Mouse (Mus musculus) liver, adult 2 months (tissue): Measurements from ENCODE around the gene Selenof.

ENCODE experiments used
- CTCF ChIP-seq: fragments of 200-500 bp; IDR thresholded peaks from 2 replicates; pipeline ENCODE4 v1.5.1; 2011; ENCODE audit warnings: low read depth, low read length, control low read depth
- POLR2A ChIP-seq: fragments of 200-500 bp; IDR thresholded peaks from 2 replicates; pipeline ENCODE4 v1.6.1; 2011; ENCODE audit warnings: low read length, control low read depth; ENCODE audit not compliant: insufficient read depth; ENCODE audit errors: extremely low read depth

DNA sequence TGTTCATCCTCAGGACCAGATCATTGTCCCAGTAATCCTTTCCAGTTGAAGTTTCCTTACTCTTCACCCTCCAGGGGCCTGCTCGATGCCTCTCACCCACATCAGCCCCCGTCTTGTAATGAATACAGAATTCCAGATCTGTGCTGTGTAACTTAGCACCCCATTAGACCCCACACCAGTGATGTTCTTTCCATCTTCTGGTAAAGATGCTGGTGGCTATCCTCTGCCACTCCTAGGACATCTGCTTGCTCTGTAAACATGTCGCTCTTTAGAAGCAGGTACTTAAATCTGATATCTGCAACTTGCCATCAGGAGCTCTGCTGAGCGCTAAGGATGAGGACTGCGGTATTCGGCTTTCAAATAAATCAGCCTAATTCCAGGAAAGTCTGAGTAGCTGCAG is 44.2 kb downstream of the Selenof start:
- no peak for TF ChIP-seq CTCF
- TF ChIP-seq POLR2A: no peak
